Mouse (Mus musculus): Measurements from ENCODE around the gene Hpse2. TPM values are rescaled to one million over a fixed set of nuclear protein-coding genes. Genes with fewer than 3 reads are reported as not detected.

The Hpse2 gene
- polyA plus RNA-seq, 1 experiment, result 0.36 TPM

GRCm38 (mm10) chr19:43396327-43396726, 8.2 kb upstream of the Hpse2 start:
- Histone ChIP-seq H3K27me3 (ENCODE audit: control insufficient read depth, insufficient read depth, low read length) (no peaks in the 10 kb centered on the region), H3K36me3 (ENCODE audit: control insufficient read depth, insufficient read depth, low read length) (no peaks in the 10 kb centered on the region), H3K27ac (ENCODE audit: control insufficient read depth, insufficient read depth, low read length) (no peak overlapping the region), H3K4me3 (ENCODE audit: control insufficient read depth, insufficient read depth, low read length) (no peak overlapping the region), H3K4me1 (replicated peaks; ENCODE audit: control insufficient read depth, insufficient read depth, low read length) (no peaks in the 10 kb centered on the region)
- no peak for TF ChIP-seq POLR2A (IDR thresholded peaks at IDR 0.05; ENCODE audit: control insufficient read depth, extremely low read depth, insufficient read depth, low read length, poor library complexity)
- no peak for TF ChIP-seq CTCF (IDR thresholded peaks at IDR 0.05; ENCODE audit: borderline replicate concordance, control insufficient read depth, extremely low read depth, insufficient read depth, low read length, poor library complexity)
- 9% methylated on average over 4 of the region's 4 CpGs for WGBS
- DNase-seq, result peak; percentile 35

GRCm38 (mm10) chr19:43387071-43387770, 934 bp downstream of the Hpse2 start:
- WGBS, result 9% methylated on average over 14 of the region's 14 CpGs
- TF ChIP-seq POLR2A (IDR thresholded peaks at IDR 0.05; ENCODE audit: control insufficient read depth, extremely low read depth, insufficient read depth, low read length, poor library complexity) (no peak), CTCF (IDR thresholded peaks at IDR 0.05; ENCODE audit: borderline replicate concordance, control insufficient read depth, extremely low read depth, insufficient read depth, low read length, poor library complexity) (no peak)
- Histone ChIP-seq H3K36me3 (ENCODE audit: control insufficient read depth, insufficient read depth, low read length) (no peaks in the 10 kb centered on the region), H3K4me1 (replicated peaks; ENCODE audit: control insufficient read depth, insufficient read depth, low read length) (no peaks in the 10 kb centered on the region), H3K27ac (ENCODE audit: control insufficient read depth, insufficient read depth, low read length) (no peak overlapping the region), H3K27me3 (ENCODE audit: control insufficient read depth, insufficient read depth, low read length) (peaks cover 13% of the 10 kb centered on the region; the same call in 1 of the 2 replicates), H3K4me3 (ENCODE audit: control insufficient read depth, insufficient read depth, low read length) (no peak overlapping the region)
- DNase-seq, result no peak

- 3% methylated on average over 48 of the region's 48 CpGs for WGBS
- no peak for DNase-seq
These were observed 1.9 kb downstream of the Hpse2 start for GRCm38 (mm10) chr19:43386041-43386952.

GRCm38 (mm10) chr19:43385451-43385850, 2.7 kb downstream of the Hpse2 start:
- H3K27me3 ChIP-seq (ENCODE audit: control insufficient read depth, insufficient read depth, low read length), result peaks cover 13% of the 10 kb centered on the region; the same call in 1 of the 2 replicates
- 10% methylated on average over 13 of the region's 13 CpGs for WGBS
- H3K4me1 ChIP-seq (replicated peaks; ENCODE audit: control insufficient read depth, insufficient read depth, low read length), result no peaks in the 10 kb centered on the region
- TF ChIP-seq POLR2A (IDR thresholded peaks at IDR 0.05; ENCODE audit: control insufficient read depth, extremely low read depth, insufficient read depth, low read length, poor library complexity), result no peak
- TF ChIP-seq CTCF (IDR thresholded peaks at IDR 0.05; ENCODE audit: borderline replicate concordance, control insufficient read depth, extremely low read depth, insufficient read depth, low read length, poor library complexity), result no peak
- DNase-seq, result no peak
- H3K36me3 ChIP-seq (ENCODE audit: control insufficient read depth, insufficient read depth, low read length), result no peaks in the 10 kb centered on the region
- H3K27ac ChIP-seq (ENCODE audit: control insufficient read depth, insufficient read depth, low read length), result no peak overlapping the region
- H3K4me3 ChIP-seq (ENCODE audit: control insufficient read depth, insufficient read depth, low read length), result no peak overlapping the region

More at GRCm38 (mm10) chr19:43386041-43386952, 1.9 kb downstream of the Hpse2 start:
- TF ChIP-seq CTCF (IDR thresholded peaks at IDR 0.05; ENCODE audit: borderline replicate concordance, control insufficient read depth, extremely low read depth, insufficient read depth, low read length, poor library complexity) (no peak), POLR2A (IDR thresholded peaks at IDR 0.05; ENCODE audit: control insufficient read depth, extremely low read depth, insufficient read depth, low read length, poor library complexity) (no peak)
- no peak overlapping the region for H3K4me3 ChIP-seq (ENCODE audit: control insufficient read depth, insufficient read depth, low read length)
- H3K36me3 ChIP-seq (ENCODE audit: control insufficient read depth, insufficient read depth, low read length), result no peaks in the 10 kb centered on the region
- H3K27me3 ChIP-seq (ENCODE audit: control insufficient read depth, insufficient read depth, low read length), result peaks cover 13% of the 10 kb centered on the region; the same call in 1 of the 2 replicates
- no peak overlapping the region for H3K27ac ChIP-seq (ENCODE audit: control insufficient read depth, insufficient read depth, low read length)
- no peaks in the 10 kb centered on the region for H3K4me1 ChIP-seq (replicated peaks; ENCODE audit: control insufficient read depth, insufficient read depth, low read length)

GRCm38 (mm10) chr19:43384978-43385431, 3.1 kb downstream of the Hpse2 start:
- TF ChIP-seq CTCF (IDR thresholded peaks at IDR 0.05; ENCODE audit: borderline replicate concordance, control insufficient read depth, extremely low read depth, insufficient read depth, low read length, poor library complexity), result no peak
- no peak for TF ChIP-seq POLR2A (IDR thresholded peaks at IDR 0.05; ENCODE audit: control insufficient read depth, extremely low read depth, insufficient read depth, low read length, poor library complexity)
- WGBS, result 6% methylated on average over 25 of the region's 25 CpGs
- Histone ChIP-seq H3K27ac (ENCODE audit: control insufficient read depth, insufficient read depth, low read length) (no peak overlapping the region), H3K36me3 (ENCODE audit: control insufficient read depth, insufficient read depth, low read length) (no peaks in the 10 kb centered on the region), H3K4me1 (replicated peaks; ENCODE audit: control insufficient read depth, insufficient read depth, low read length) (no peaks in the 10 kb centered on the region), H3K4me3 (ENCODE audit: control insufficient read depth, insufficient read depth, low read length) (no peak overlapping the region), H3K27me3 (ENCODE audit: control insufficient read depth, insufficient read depth, low read length) (peaks cover 13% of the 10 kb centered on the region; the same call in 1 of the 2 replicates)
- no peak for DNase-seq

GRCm38 (mm10) chr19:43384346-43384977, 3.7 kb downstream of the Hpse2 start:
- no peaks in the 10 kb centered on the region for H3K36me3 ChIP-seq (ENCODE audit: control insufficient read depth, insufficient read depth, low read length)
- no peak for DNase-seq
- H3K27ac ChIP-seq (ENCODE audit: control insufficient read depth, insufficient read depth, low read length), result no peak overlapping the region
- H3K4me3 ChIP-seq (ENCODE audit: control insufficient read depth, insufficient read depth, low read length), result no peak overlapping the region
- TF ChIP-seq POLR2A (IDR thresholded peaks at IDR 0.05; ENCODE audit: control insufficient read depth, extremely low read depth, insufficient read depth, low read length, poor library complexity), result no peak
- TF ChIP-seq CTCF (IDR thresholded peaks at IDR 0.05; ENCODE audit: borderline replicate concordance, control insufficient read depth, extremely low read depth, insufficient read depth, low read length, poor library complexity), result no peak
- 15% methylated on average over 19 of the region's 19 CpGs for WGBS
- H3K4me1 ChIP-seq (replicated peaks; ENCODE audit: control insufficient read depth, insufficient read depth, low read length), result no peaks in the 10 kb centered on the region
- H3K27me3 ChIP-seq (ENCODE audit: control insufficient read depth, insufficient read depth, low read length), result peaks cover 11% of the 10 kb centered on the region; the same call in 1 of the 2 replicates

Data from thymus, adult 2 months (tissue).